Mouse (Mus musculus): ENCODE results near the gene Fam50b.

Fam50b gene

GRCm38 (mm10) chr13:34734686-34735085 lies at the start of gene Fam50b:
Gene Fam50b, plus strand, starts transcription at chr13:34734850.
- no peak for DNase-seq

DNA sequence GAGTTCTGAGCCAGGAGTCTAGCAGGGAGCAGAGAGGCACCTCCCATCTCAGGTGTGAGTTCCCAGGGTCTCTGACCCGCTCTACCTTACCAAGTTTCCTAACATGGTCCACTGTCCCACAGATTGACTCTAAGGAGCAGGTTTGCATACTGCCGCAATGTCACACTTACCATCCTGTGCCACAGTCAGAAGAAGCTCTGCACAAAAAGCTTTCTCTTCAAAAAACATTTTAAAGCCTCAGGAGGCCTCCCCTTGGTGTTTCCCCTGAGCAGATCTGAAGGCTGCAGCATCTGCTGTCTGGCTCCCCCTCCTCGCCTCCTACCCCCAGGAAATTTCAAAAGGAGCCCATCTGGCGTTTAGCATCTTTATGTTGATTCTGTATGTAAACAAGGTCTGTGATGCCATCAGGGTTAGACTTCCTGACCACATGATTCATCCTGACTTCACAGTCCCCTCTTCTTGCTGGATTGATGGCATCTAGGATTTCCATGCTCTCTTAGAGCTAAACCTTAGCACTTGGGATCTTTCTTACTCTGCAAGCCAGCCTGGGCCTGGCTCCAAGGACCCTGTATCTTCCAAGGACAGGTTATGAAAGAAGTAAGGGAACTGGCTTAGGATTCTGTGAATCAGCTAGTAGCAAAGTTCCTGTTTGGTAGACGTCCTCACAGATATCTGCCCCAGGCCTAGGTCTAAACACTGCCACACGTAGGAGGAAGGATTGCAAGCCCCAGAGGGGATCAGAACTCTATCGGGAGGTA lies 49.5 kb upstream of the Fam50b start:
- DNase-seq: no peak

DNA sequence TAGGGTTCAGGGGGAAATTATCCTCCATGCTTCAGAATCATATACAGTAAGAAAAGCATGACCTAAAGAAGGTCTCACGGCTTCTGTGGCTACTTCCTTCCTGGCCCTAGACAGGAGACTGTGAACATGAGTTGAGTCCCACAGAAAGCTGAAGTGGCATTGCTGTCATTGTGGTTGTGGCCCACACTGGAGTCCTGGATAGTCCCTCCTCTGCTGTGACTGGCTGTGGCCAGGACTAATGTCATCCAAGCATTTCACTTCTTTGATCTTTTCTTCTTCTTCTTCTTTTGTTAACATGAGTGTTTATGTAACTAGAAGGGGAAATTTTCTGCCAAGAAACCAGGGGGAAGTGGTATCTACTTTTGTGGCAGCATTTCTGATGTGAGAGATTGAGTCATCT lies 43.6 kb upstream of the Fam50b start:
- DNase-seq: no peak

DNA sequence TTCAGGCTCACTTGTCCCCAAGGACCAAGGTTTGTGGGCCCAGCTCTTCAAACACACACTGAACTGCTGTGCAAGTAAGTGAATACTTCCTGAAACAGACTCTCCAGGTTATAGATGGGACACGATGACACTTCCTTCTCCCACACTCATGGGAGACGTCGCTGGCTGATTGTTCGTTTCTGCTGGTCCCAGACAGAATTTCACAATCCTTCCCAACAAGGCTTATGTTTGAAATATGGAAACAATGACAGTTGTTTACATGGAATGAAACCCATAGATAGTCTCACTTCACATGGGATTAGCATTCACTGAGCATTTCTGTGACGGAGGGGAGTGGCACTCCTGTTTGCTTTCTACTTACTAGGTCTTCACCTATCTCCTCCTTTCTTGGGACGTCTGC lies 41.5 kb upstream of the Fam50b start:
- no peak for DNase-seq

- DNase-seq: no peak
Measured at GRCm38 (mm10) chr13:34696734-34697332, 37.8 kb upstream of the Fam50b start.

- no peak for DNase-seq
Measured at GRCm38 (mm10) chr13:34700091-34700490, 34.6 kb upstream of the Fam50b start.

- DNase-seq: no peak
Measured at GRCm38 (mm10) chr13:34700630-34701029, 34.0 kb upstream of the Fam50b start.

DNA sequence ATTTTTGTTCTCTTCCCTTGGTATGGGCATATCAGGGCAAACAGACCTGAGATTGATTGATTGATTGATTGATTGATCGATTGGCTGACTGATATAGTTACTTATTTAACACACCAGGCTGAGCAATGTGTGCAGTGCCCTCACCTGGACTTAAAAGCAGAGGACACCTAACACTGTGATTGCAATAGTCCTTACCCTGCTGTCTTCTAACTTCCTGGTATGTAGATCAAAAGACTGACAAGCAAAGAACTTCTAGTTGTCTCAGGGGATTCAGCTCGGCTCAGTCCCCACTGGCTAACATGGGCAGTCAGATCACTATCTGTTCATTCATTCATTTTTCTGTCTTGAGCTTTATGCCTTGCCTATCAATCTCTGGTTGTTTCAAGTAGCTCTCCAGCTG lies 31.3 kb upstream of the Fam50b start:
- DNase-seq: no peak

DNA sequence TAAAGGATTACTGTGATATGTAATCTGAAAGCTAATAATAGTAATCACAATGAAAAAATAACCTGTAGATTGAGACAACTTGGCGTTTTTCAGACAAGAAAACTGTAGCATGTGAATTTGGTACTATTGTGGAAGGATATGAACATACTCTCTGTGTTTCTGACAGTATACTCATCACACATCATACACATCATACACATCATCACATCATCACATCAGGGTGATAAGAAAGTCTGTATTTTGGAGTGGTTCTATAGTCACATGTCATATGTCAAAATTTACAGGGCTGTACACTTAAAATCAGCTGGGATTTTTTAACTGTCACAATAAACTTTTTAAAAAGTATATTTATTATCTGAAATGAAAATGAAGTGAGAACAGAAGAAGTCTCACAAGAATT lies 30.9 kb upstream of the Fam50b start:
- no peak for DNase-seq

DNA sequence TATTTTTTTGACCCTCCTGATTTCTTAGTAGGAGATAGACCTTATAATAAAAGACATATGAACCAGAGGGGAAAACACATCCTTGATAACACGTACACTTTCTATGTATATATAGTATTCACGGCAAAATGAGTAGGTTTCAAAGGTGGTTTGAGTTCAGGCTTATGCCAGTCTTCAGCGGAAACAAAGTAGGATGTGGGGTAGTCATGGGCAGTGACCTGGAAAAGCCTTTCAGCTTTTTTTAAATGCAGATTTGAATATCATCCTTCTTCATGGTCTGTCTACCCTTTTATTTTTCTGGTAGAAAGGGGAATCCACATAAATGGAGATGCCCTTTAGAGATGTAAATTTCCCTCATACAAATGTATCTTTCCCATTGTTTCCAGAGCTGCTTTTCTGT lies 29.8 kb upstream of the Fam50b start:
- DNase-seq: no peak

DNA sequence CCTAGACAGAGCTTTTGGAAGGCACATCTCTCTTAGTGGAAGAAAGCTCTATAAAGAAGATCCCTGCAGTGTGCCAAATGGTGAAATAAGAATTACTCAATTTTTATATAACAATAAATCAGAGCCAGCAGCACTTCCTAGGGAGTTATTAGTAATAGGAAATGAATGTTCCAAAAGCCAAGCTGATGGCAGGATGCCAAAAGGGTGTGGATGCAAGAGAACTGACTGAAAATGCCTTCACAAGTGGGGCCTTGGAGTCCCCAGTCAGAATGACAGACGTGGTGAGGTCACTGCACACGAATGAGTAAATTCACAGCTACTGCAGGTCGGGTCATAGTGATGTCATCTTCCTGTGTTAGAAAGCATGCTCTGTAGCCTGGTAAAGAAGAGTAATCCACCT lies 25.7 kb upstream of the Fam50b start:
- DNase-seq: peak; percentile 69

GRCm38 (mm10) chr13:34709566-34709965 lies 25.1 kb upstream of the Fam50b start:
- DNase-seq: no peak

DNA sequence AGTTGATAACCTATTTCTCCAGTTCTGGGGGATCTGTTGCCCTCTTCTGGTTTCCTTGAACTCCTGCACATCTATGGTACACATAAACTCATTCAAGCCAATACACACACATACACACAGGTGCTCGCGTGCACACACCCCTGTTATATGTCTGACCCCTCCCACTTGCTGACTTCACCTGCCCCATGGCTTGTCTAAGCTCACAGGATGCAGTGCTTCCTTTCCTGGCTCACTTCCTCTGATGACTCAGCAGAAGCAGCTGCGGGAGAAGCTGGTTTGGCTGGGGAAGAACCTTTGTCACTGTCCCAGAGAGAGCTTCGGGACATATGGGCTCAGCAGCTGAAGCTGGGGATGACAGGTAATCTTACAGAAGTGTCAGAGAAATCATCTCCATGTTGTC lies 23.2 kb upstream of the Fam50b start:
- no peak for DNase-seq

DNA sequence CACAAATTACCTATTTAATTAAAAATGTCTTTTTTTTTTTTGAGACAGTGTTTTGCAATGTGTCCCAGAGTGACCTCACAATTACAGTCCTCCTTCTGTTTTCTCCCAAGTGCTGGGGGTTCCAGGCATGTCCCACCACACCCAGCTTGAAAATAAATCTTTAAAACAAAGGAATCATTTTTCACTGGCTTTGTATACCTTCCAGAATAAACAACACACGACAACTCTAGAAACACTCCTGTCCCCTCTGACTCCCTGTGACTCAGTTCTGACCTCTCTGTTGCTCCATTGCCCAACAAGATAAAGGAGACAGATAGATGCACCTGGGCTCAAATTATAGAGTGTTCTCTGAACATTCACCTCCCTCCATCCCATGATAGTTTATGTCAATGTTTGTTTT lies 21.8 kb upstream of the Fam50b start:
- no peak for DNase-seq

DNA sequence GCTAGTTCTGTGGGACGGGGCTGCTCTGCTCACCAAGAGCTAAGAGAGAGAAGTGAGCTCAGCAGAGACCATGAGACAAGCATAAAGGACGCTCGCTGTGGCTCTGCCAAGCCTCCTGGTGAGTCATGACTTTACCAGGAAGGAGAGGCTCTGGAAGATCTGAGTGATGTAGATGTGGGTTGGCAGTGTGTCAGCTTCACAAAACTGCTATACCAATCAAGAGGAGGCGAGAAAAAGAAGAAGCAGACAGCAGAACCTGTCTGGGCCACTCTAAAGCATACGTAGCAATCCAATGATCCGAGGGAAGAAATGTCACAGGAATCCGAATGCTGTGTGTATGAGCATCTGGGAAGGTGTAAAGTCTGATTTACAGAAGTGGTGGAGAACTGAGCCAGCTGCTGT lies 19.2 kb upstream of the Fam50b start:
- no peak for DNase-seq

GRCm38 (mm10) chr13:34724831-34725592 lies 9.6 kb upstream of the Fam50b start:
- no peak for DNase-seq

- peak; percentile 64 for DNase-seq
Measured at GRCm38 (mm10) chr13:34725800-34726476, 8.7 kb upstream of the Fam50b start.

DNA sequence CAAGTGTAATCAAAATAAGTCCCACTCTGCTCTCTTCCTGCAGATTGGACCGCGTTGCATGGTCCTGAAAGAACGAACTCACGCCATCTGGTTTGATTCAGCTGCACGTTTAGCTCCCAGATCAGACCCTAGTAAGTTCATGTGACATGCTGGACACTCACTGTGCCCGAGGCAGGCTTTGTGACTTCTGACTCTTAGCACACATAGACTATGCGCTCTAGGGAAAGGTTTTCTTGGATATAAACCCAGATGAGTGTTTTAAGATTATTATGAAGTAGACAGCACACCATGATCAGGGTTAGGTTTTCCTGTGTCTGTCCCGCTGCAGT lies 8.2 kb upstream of the Fam50b start:
- DNase-seq: no peak

DNA sequence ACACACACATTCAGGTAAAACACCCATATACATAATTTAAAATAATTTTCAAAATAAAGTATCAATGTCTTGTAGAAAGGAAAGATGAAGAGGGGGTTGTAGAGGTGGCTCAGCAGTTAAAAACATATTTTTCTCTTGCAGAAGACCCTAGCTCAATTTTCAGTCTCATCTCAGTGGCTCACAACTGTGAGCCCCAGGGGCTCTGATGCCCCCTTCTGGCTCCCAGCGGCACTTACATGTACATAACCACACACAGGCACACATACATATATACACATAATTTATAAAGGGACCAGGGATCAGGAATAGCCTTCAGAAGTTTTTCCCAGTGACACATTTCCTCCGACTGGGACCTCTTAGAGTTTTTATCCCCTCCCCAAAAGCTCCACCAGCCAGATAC lies 7.6 kb upstream of the Fam50b start:
- DNase-seq: no peak

- DNase-seq: no peak
Measured at GRCm38 (mm10) chr13:34731551-34731950, 3.1 kb upstream of the Fam50b start.

GRCm38 (mm10) chr13:34733780-34734179 lies 870 bp upstream of the Fam50b start:
- no peak for DNase-seq

DNA sequence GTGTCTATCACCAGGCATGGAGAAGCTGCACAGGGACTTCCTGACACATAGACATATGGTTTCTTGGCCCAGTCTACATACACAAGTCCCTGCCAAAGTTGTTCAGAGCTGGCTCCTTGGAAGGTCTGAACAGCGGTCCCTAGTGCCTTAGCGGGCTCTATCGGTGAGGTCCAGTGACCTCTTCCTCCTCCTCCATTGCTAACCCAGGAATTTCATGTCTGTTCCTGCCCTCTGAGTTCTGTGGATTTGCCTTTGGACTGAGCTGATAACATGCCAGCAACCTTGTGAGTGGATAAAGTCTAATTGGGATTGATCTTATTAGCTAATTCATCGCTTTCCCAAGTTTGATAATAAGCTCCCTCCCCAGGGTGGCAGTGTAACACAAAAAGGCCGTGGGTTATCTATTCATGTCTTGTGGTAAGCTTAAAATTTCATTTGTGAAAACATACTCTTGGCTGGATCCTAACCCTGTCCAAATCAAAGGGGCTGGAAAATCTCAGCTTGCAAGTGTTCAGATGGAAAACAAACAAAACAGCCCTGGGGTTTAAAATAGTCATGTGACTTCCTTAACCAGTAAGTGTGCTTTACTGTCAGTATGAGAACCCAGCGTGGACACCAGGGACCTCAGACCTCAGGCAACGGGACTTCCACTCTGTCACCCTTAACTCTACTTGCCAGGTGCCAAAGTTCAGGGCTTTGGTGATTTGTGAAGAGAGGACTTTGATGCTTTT lies 3.5 kb downstream of the Fam50b start:
- no peak for DNase-seq

- DNase-seq: no peak
Measured at GRCm38 (mm10) chr13:34738699-34738973, 4.0 kb downstream of the Fam50b start.
